Mouse (Mus musculus) liver, embryonic 16.5 days (tissue): ENCODE results near the gene Doc2g. TPM values are rescaled to one million over a fixed set of nuclear protein-coding genes. Genes with fewer than 3 reads are reported as not detected.

ENCODE experiments used
- polyA plus RNA-seq: library from polyadenylated mRNA; unstranded; fragments of >200 nt; fragmentation: Nextera tagmentation; extraction: Ambion mirVana; gene quantifications from 2 replicates; pipeline ENCODE4 v1.2.1, GENCODE M21; 2015

Gene Doc2g
- polyA plus RNA-seq, 1 experiment from 2014 or later, result 0.42 TPM

Other genes starting within 250 kb of the Doc2g start
- 6.7 and 7.4 TPM in 2 replicates for gene Kmt5b, start 235.9 kb upstream of the Doc2g start, polyA plus RNA-seq
- 18.4 and 19.3 TPM in 2 replicates for gene Chka, start 151.5 kb upstream of the Doc2g start, polyA plus RNA-seq
- gene Tcirg1, start 96.2 kb upstream of the Doc2g start, polyA plus RNA-seq, result 28.7 and 33.8 TPM in 2 replicates
- gene Ndufs8, start 90.5 kb upstream of the Doc2g start, polyA plus RNA-seq, result 150 and 159 TPM in 2 replicates
- gene Aldh3b1, start 73.5 kb upstream of the Doc2g start, polyA plus RNA-seq, result 8.7 and 10.0 TPM in 2 replicates
- 33.9 and 35.8 TPM in 2 replicates for gene Unc93b1, start 68.1 kb upstream of the Doc2g start, polyA plus RNA-seq
- gene Aldh3b3, start 44.7 kb upstream of the Doc2g start, polyA plus RNA-seq, result 0.07 and 0.12 TPM in 2 replicates
- 0.24 and 0.30 TPM in 2 replicates for gene Aldh3b2, start 31.0 kb upstream of the Doc2g start, polyA plus RNA-seq
- 10.5 and 12.4 TPM in 2 replicates for gene Acy3, start 16.7 kb upstream of the Doc2g start, polyA plus RNA-seq
- 0.09 TPM in 1 of 2 replicates, not detected in the other for gene Tbx10, start 10.6 kb upstream of the Doc2g start, polyA plus RNA-seq
- gene Nudt8, start 2.7 kb upstream of the Doc2g start, polyA plus RNA-seq, result 12.2 and 12.6 TPM in 2 replicates
- gene Gm49405, start 2.7 kb upstream of the Doc2g start, polyA plus RNA-seq, result 0.41 and 0.48 TPM in 2 replicates
- 144 and 145 TPM in 2 replicates for gene Ndufv1, start 9.5 kb downstream of the Doc2g start, polyA plus RNA-seq
- gene Gstp1, start 34.7 kb downstream of the Doc2g start, polyA plus RNA-seq, result 796 and 823 TPM in 2 replicates
- 6.1 and 17.4 TPM in 2 replicates for gene Gstp2, start 42.7 kb downstream of the Doc2g start, polyA plus RNA-seq
- 95.4 and 105 TPM in 2 replicates for gene Gstp3, start 56.3 kb downstream of the Doc2g start, polyA plus RNA-seq
- 0.25 and 0.32 TPM in 2 replicates for gene Cabp2, start 78.3 kb downstream of the Doc2g start, polyA plus RNA-seq
- 112 and 117 TPM in 2 replicates for gene Cdk2ap2, start 93.9 kb downstream of the Doc2g start, polyA plus RNA-seq
- 6.6 and 7.3 TPM in 2 replicates for gene Pitpnm1, start 96.7 kb downstream of the Doc2g start, polyA plus RNA-seq
- gene Aip, start 122.5 kb downstream of the Doc2g start, polyA plus RNA-seq, result 32.4 and 32.6 TPM in 2 replicates
- 0.02 TPM in 1 of 2 replicates, not detected in the other for gene Gpr152, start 136.5 kb downstream of the Doc2g start, polyA plus RNA-seq
- gene Cabp4, start 140.7 kb downstream of the Doc2g start, polyA plus RNA-seq, result 0.18 and 0.20 TPM in 2 replicates
- gene Coro1b, start 145.3 kb downstream of the Doc2g start, polyA plus RNA-seq, result 72.4 and 74.8 TPM in 2 replicates
- 17.6 and 17.9 TPM in 2 replicates for gene Ptprcap, start 150.3 kb downstream of the Doc2g start, polyA plus RNA-seq
- 29.4 and 31.9 TPM in 2 replicates for gene Rps6kb2, start 160.0 kb downstream of the Doc2g start, polyA plus RNA-seq
- gene Carns1, start 172.2 kb downstream of the Doc2g start, polyA plus RNA-seq, result 0.49 and 0.67 TPM in 2 replicates
- gene Tbc1d10c, start 188.0 kb downstream of the Doc2g start, polyA plus RNA-seq, result 5.5 and 8.1 TPM in 2 replicates
- gene Ppp1ca, start 188.8 kb downstream of the Doc2g start, polyA plus RNA-seq, result 380 and 393 TPM in 2 replicates
- 14.1 and 14.2 TPM in 2 replicates for gene Rad9a, start 198.3 kb downstream of the Doc2g start, polyA plus RNA-seq
- gene Clcf1, start 210.9 kb downstream of the Doc2g start, polyA plus RNA-seq, result 0.39 and 0.61 TPM in 2 replicates
- gene AC109138.7, start 211.0 kb downstream of the Doc2g start, polyA plus RNA-seq, result not detected in 2 replicates
- gene Pold4, start 228.6 kb downstream of the Doc2g start, polyA plus RNA-seq, result 12.2 and 14.8 TPM in 2 replicates